Mouse (Mus musculus) adrenal gland, postnatal 25 days (tissue): ENCODE measurements around the gene Gm21961. TPM values are rescaled to one million over a fixed set of nuclear protein-coding genes. Genes with fewer than 3 reads are reported as not detected.
"Not testable (repeated sequence)": the region's sequence is repeated elsewhere in the genome, so short reads cannot be mapped to it uniquely, and the experiment has no call there.

Source experiments
- DNase-seq: peaks from one replicate; pipeline ENCODE4 v3.0.0; 2021; ENCODE audit warnings: mixed read lengths
- long read RNA-seq: library from polyadenylated mRNA; stranded (forward); transcript quantifications from one replicate; pipeline ENCODE4 v2.0.0, GENCODE M21; 2021
- total RNA-seq: library from RNA; stranded (reverse); gene quantifications from 2 replicates; pipeline ENCODE4 v1.2.3, GENCODE M21; 2021

Gene Gm21961
- total RNA-seq, result not detected in 2 replicates
- long read RNA-seq, result 0 reads

DNA sequence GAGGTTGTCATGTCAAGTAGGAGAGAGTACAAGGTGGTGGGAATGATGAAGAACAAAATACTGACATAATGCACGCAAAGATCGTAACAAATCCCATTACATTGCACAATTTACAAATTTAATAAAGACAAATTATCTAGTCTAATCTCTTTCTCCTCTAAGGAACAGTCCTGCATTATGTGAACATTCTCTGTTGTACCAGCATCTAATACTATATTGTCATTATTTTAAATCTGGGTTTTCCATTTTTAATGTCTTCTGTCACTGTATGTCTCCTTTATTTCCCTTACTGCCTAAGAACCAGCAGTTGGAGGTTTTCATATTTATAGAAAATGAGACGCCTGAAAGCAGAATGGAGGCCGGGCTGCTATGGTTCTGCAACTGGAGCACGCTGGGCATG, at the start of gene Gm21961:
TSS of gene Gm21961 (minus strand) at position 101 of the 400 bp plus-strand sequence.
- no peak for DNase-seq

DNA sequence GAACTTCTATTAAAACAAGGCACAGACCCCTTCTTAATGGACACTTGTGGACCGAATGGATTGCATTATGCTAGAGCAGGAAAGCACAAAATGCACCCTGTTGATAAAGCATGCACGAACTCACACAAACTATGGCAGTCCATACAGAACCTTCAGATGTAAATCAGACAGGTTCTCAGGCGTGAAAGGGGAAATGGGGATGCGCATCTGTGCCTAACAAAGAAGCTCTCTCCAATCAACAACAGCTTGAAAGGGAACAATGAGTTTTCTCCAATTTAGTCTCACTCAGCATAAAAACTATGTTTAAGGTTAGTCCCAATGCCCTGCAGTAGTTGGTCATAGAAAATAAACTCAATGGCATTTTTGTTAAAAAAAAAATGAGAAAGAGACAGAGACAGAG, 27.3 kb upstream of the Gm21961 start:
- no peak for DNase-seq

DNA sequence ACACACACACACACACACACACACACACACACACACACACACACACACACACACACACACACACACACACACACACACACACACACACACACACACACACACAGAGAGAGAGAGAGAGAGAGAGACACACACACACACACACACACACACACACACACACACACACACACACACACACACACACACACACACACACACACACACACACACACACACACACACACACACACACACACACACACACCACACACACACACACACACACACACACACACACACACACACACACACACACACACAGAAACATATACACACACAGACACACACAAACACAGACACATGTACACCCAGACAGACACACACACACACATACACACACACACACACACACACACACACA, 24.5 kb upstream of the Gm21961 start:
- DNase-seq, result not testable (repeated sequence)

DNA sequence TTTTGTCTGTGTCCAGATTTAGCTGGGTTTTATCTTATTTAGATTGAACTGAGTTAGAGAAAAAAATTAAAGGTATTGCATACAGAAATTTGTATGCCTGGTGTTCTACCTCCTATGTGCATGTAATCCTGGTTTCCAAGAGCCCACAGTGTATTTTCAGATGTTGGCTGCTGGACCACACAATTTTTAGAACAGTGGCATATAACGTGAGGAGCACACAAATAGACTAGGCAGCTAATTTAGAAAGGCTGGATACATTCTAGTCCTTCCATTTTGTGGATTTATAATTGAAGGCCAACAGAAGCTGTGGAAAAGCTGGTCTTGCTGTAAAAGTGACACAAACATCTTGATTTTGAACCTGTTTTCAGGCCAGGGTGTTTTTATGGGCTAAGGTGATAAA, 3.3 kb upstream of the Gm21961 start:
- DNase-seq, result no peak

DNA sequence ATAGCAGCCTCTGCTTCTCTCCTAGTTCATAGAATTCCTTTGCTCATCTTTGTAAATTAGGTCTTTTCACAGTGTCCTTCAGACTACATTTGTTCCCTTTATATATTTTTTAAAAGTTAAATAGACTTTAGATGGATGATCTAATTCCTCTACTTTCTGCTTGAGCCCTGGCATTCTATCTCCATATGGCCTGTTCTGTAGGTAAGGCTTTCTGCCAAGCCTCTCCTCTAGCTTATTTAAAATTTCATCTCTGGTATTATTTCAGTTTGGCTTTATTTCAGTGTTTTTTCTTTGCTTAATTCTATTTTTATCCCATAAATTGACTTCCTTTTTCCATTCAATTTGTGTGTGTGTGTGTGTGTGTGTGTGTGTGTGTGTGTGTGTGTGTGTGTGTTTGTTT, 8.5 kb downstream of the Gm21961 start:
- no peak for DNase-seq

DNA sequence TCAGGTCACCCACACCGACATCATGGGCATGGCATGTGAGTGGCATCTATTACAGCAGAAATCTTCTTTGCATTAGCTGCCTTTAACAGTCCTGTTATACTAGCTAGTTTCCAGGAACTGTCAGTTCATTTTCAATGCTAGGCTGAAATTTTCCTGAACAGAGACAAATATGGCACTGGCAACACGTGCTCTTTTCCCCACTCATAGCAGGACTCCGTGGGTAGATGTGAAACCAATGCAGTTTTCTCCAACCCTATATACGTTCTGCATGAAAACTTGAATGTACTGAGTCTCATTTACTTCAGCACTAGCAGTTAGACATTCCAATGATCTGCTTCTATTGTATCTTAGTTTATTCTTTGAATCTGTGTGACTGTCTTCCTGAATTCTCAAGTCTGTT, 20.2 kb downstream of the Gm21961 start:
- DNase-seq, result no peak

DNA sequence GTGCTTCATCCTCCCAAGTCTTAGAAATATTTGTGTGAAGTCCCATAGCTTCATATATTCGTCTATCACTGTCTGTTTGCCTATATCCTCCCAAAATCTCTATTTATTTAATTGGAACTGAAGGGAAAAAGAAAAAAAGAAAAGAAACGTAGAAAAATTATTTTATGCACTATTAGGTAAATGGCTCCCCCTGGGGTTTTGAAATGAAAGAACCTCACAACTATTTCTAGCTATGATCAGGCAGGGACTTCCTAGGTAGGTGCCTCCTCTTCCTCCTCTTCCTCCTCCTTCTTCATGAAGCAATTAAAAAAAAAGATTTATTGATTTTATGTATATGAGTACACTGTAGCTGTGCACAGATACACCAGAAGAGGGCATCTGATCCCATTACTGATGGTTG, 34.7 kb downstream of the Gm21961 start:
- DNase-seq, result no peak

DNA sequence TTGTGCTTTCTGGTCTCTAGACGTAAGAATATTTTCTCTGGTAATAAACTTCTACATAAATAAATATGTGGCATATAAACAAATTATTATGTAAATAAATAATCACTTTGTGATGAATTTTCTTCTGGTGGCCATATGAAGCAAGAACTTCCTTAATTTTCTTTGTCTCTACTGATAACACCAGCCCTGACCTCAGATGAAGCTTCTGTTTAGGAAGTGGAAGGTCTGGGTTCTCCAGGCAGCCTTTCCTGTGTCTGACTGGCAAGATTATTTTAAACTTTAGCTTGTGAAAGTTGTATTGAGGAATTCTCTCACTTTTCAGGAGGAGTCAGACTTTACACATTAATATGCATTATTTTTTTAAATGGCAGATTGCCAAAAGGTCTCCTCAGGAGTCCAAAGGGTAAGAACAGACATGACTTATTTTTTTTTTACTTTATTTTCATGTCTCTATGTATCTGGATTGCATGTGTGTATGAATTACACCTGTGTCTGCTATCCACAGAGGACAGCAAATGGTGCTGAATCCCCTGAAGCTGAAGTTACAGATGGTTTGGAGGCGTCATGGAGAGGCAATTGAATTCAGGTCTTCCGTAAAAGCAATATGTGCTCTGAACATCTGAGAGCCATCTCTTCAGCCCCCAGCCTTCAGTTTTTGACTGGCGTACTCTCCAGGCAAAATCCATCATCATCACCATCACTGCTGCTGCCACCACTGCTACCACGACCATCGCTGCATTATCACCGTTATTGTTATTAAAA, 38.5 kb downstream of the Gm21961 start:
- DNase-seq, result no peak

Other genes with a start within 250 kb of the Gm21961 start
- gene Gm21798, start 197.2 kb downstream of the Gm21961 start, total RNA-seq, result not detected in 2 replicates